Mouse (Mus musculus) kidney, adult 2 months (tissue): ENCODE data around the gene Brwd1.

Experiments used
- CTCF ChIP-seq: fragments of 200-500 bp; conservative IDR thresholded peaks from 2 replicates; pipeline ENCODE4 v1.5.1; 2011; ENCODE audit warnings: low read depth, mild to moderate bottlenecking, control low read depth, low read length, moderate library complexity, mixed read lengths; ENCODE audit not compliant: insufficient read depth, insufficient read length
- POLR2A ChIP-seq: fragments of 200-500 bp; IDR thresholded peaks from one replicate; pipeline ENCODE4 v1.6.1; 2011; ENCODE audit warnings: low read depth, low read length, control low read depth

- no peak for TF ChIP-seq CTCF
- TF ChIP-seq POLR2A, result no peak
These were observed 56.1 kb downstream of the Brwd1 start for GRCm38 (mm10) chr16:96026256-96026655.
